Mouse (Mus musculus) cerebellum, adult 11 months (tissue): ENCODE results near the gene Psmc1.

Experiments used
- DNase-seq: peaks from one replicate; pipeline ENCODE4 v3.0.0; 2022

The Psmc1 gene

GRCm38 (mm10) chr12:100124913-100125798, 15.2 kb downstream of the Psmc1 start:
- no peak for DNase-seq

- no peak for DNase-seq
These were observed 17.3 kb downstream of the Psmc1 start for GRCm38 (mm10) chr12:100126968-100127865.

- DNase-seq, result no peak
These were observed 18.0 kb downstream of the Psmc1 start for GRCm38 (mm10) chr12:100127866-100128480.

- DNase-seq, result no peak
These were observed 18.6 kb downstream of the Psmc1 start for GRCm38 (mm10) chr12:100128522-100128921.

- DNase-seq, result no peak
These were observed 19.0 kb downstream of the Psmc1 start for GRCm38 (mm10) chr12:100128961-100129360.

- no peak for DNase-seq
These were observed 21.2 kb downstream of the Psmc1 start for GRCm38 (mm10) chr12:100131167-100131566.

GRCm38 (mm10) chr12:100131655-100132054, 21.7 kb downstream of the Psmc1 start:
- DNase-seq, result peak; percentile 73

- DNase-seq, result no peak
These were observed 24.5 kb downstream of the Psmc1 start for GRCm38 (mm10) chr12:100134395-100134936.

- no peak for DNase-seq
These were observed 25.2 kb downstream of the Psmc1 start for GRCm38 (mm10) chr12:100135117-100135516.

- no peak for DNase-seq
These were observed 33.0 kb downstream of the Psmc1 start for GRCm38 (mm10) chr12:100142848-100143523.

GRCm38 (mm10) chr12:100143737-100144136, 33.8 kb downstream of the Psmc1 start:
- no peak for DNase-seq

- no peak for DNase-seq
These were observed 34.3 kb downstream of the Psmc1 start for GRCm38 (mm10) chr12:100144269-100144668.

- no peak for DNase-seq
These were observed 42.5 kb downstream of the Psmc1 start for GRCm38 (mm10) chr12:100152466-100152865.

GRCm38 (mm10) chr12:100159261-100159975, 49.5 kb downstream of the Psmc1 start, which contains the start of gene Nrde2:
Gene Nrde2, minus strand, starts transcription at chr12:100159653.
- DNase-seq, result peak; percentile 86

- DNase-seq, result no peak
These were observed 55.1 kb downstream of the Psmc1 start for GRCm38 (mm10) chr12:100164991-100165500.

- peak; percentile 41 for DNase-seq
These were observed 56.2 kb downstream of the Psmc1 start for GRCm38 (mm10) chr12:100166177-100166576.

- DNase-seq, result no peak
These were observed 57.0 kb downstream of the Psmc1 start for GRCm38 (mm10) chr12:100166939-100167338.

- no peak for DNase-seq
These were observed 57.5 kb downstream of the Psmc1 start for GRCm38 (mm10) chr12:100167502-100167901.

GRCm38 (mm10) chr12:100167931-100168871, 58.2 kb downstream of the Psmc1 start:
- peak; percentile 74 for DNase-seq

GRCm38 (mm10) chr12:100172481-100172880, 62.5 kb downstream of the Psmc1 start:
- no peak for DNase-seq
